Mouse (Mus musculus): ENCODE measurements at regions not wholly inside any gene's neighbourhood (a gene's known extent, or its start where the extent isn't known, plus 50 kb on each side); places are given as distances from the start of the nearest gene placed in this dataset.

DNA sequence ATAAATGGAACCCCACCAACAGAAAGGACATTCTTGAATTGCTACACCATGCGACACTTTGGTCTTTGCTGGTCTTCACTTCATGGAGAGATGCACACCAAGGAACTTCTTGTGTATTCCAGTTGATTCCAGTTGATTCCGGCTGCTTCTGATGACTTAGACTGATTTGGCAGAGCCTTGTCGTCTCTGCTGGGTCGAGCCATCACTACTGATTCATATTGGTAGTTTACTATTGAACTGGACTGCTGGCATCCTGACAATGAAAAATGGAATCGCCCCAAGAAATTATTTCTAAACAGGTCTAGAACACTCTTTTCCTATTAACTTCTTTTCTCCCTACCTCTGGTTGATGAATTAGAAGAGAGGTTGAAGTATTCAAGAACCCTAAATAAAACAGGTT is 277.7 kb downstream of the Tbc1d1 start:
- TF ChIP-seq RAD21 (IDR thresholded peaks at IDR 0.05; ENCODE audit: low read depth, low read length) (no peak), CTCF (IDR thresholded peaks at IDR 0.05 in 2 of 3, conservative IDR thresholded peaks at IDR 0.05 in 1 of 3; ENCODE audit: control insufficient read depth in 1 of 3, insufficient read depth in 1 of 3, low read depth in 2 of 3, low read length in 3 of 3, poor library complexity in 1 of 3, severe bottlenecking in 1 of 3) (no peak), JUND (IDR thresholded peaks at IDR 0.05; ENCODE audit: low read depth, low read length) (no peak), EP300 (IDR thresholded peaks at IDR 0.05; ENCODE audit: low read depth in 1 of 2, low read length in 2 of 2) (no peak), ZNF384 (IDR thresholded peaks at IDR 0.05; ENCODE audit: low read depth, low read length) (no peak), UBTF (IDR thresholded peaks at IDR 0.05; ENCODE audit: borderline replicate concordance, insufficient read depth, low read depth, low read length) (no peak), USF1 (IDR thresholded peaks at IDR 0.05; ENCODE audit: low read depth, low read length) (no peak), POLR2A (IDR thresholded peaks at IDR 0.05; ENCODE audit: control insufficient read depth in 1 of 2, insufficient read depth in 1 of 2, low read depth in 1 of 2, low read length in 2 of 2, poor library complexity in 1 of 2) (no peak)

All from MEL (cell line).